Mouse (Mus musculus) testis, adult 2 months (tissue): ENCODE measurements at regions not wholly inside any gene's neighbourhood (a gene's known extent, or its start where the extent isn't known, plus 50 kb on each side); places are given as distances from the start of the nearest gene placed in this dataset.

Source experiments
- CTCF ChIP-seq: fragments of 200-500 bp; IDR thresholded peaks from 2 replicates; pipeline ENCODE4 v1.5.1; 2012; ENCODE audit warnings: low read depth, mild to moderate bottlenecking, inconsistent platforms, low read length, moderate library complexity; ENCODE audit not compliant: control insufficient read depth, insufficient read depth, insufficient replicate concordance
- POLR2A ChIP-seq: fragments of 200-500 bp; IDR thresholded peaks from 2 replicates; pipeline ENCODE4 v1.6.1; 2012; ENCODE audit warnings: low read depth, mild to moderate bottlenecking, inconsistent platforms, low read length, moderate library complexity; ENCODE audit not compliant: control insufficient read depth

GRCm38 (mm10) chr7:73597968-73598367 lies 56.3 kb upstream of the Chd2 start:
- no peak for TF ChIP-seq CTCF
- no peak for TF ChIP-seq POLR2A
